Mouse (Mus musculus) embryo, embryonic 11 days (tissue): ENCODE results near the gene 6330409D20Rik.

Experiments
- DNase-seq: peaks from one replicate; pipeline ENCODE4 v3.0.0-alpha.2; 2015

Gene 6330409D20Rik

GRCm38 (mm10) chr2:32693282-32693681 is 47.5 kb downstream of the 6330409D20Rik start:
- DNase-seq = no peak

GRCm38 (mm10) chr2:32692496-32692895 is 48.3 kb downstream of the 6330409D20Rik start:
- no peak for DNase-seq

GRCm38 (mm10) chr2:32691041-32691440 is 49.8 kb downstream of the 6330409D20Rik start:
- no peak for DNase-seq

- peak; percentile 89 for DNase-seq
Measured at GRCm38 (mm10) chr2:32689420-32689819, 51.4 kb downstream of the 6330409D20Rik start.

GRCm38 (mm10) chr2:32687562-32687961 is 53.3 kb downstream of the 6330409D20Rik start:
- DNase-seq = no peak

GRCm38 (mm10) chr2:32686640-32687039 is 54.2 kb downstream of the 6330409D20Rik start:
- DNase-seq = no peak

GRCm38 (mm10) chr2:32685807-32686206 is 55.0 kb downstream of the 6330409D20Rik start:
- no peak for DNase-seq

GRCm38 (mm10) chr2:32684681-32685428 is 56.0 kb downstream of the 6330409D20Rik start:
- DNase-seq = no peak

- DNase-seq = no peak
Measured at GRCm38 (mm10) chr2:32683701-32684100, 57.1 kb downstream of the 6330409D20Rik start.

GRCm38 (mm10) chr2:32682721-32683417 is 57.9 kb downstream of the 6330409D20Rik start:
- no peak for DNase-seq
